Mouse (Mus musculus): Measurements from ENCODE around the gene Atg5. TPM values are rescaled to one million over a fixed set of nuclear protein-coding genes. Genes with fewer than 3 reads are reported as not detected.
"Not testable (repeated sequence)": the region's sequence is repeated elsewhere in the genome, so short reads cannot be mapped to it uniquely, and the experiment has no call there.

Gene Atg5
- polyA plus RNA-seq, 1 experiment: 11.6 TPM

- no peak overlapping the region for H3K4me3 ChIP-seq (ENCODE audit: control insufficient read depth, insufficient read depth, low read length)
- no peaks in the 10 kb centered on the region for H3K36me3 ChIP-seq (ENCODE audit: control insufficient read depth, insufficient read depth, low read length)
- WGBS: 100% methylated on average over 1 of the region's 1 CpGs
- DNase-seq: no peak
- no peaks in the 10 kb centered on the region for H3K4me1 ChIP-seq (replicated peaks; ENCODE audit: control insufficient read depth, insufficient read depth, low read length)
- no peak overlapping the region for H3K27ac ChIP-seq (ENCODE audit: control insufficient read depth, insufficient read depth, low read length)
- no peaks in the 10 kb centered on the region for H3K27me3 ChIP-seq (ENCODE audit: control insufficient read depth, insufficient read depth, low read length)
- no peak for TF ChIP-seq POLR2A (IDR thresholded peaks at IDR 0.05; ENCODE audit: control insufficient read depth, extremely low read depth, insufficient read depth, low read length, poor library complexity)
- TF ChIP-seq CTCF (IDR thresholded peaks at IDR 0.05; ENCODE audit: borderline replicate concordance, control insufficient read depth, extremely low read depth, insufficient read depth, low read length, poor library complexity): no peak
Observed at GRCm38 (mm10) chr10:44330717-44331116, 62.6 kb downstream of the Atg5 start.

GRCm38 (mm10) chr10:44331469-44331868, 63.3 kb downstream of the Atg5 start:
- H3K4me3 ChIP-seq (ENCODE audit: control insufficient read depth, insufficient read depth, low read length): no peak overlapping the region
- no peaks in the 10 kb centered on the region for H3K27me3 ChIP-seq (ENCODE audit: control insufficient read depth, insufficient read depth, low read length)
- 89% methylated on average over 2 of the region's 2 CpGs for WGBS
- TF ChIP-seq POLR2A (IDR thresholded peaks at IDR 0.05; ENCODE audit: control insufficient read depth, extremely low read depth, insufficient read depth, low read length, poor library complexity): no peak
- TF ChIP-seq CTCF (IDR thresholded peaks at IDR 0.05; ENCODE audit: borderline replicate concordance, control insufficient read depth, extremely low read depth, insufficient read depth, low read length, poor library complexity): no peak
- no peaks in the 10 kb centered on the region for H3K4me1 ChIP-seq (replicated peaks; ENCODE audit: control insufficient read depth, insufficient read depth, low read length)
- no peak overlapping the region for H3K27ac ChIP-seq (ENCODE audit: control insufficient read depth, insufficient read depth, low read length)
- no peaks in the 10 kb centered on the region for H3K36me3 ChIP-seq (ENCODE audit: control insufficient read depth, insufficient read depth, low read length)
- no peak for DNase-seq

- WGBS: 91% methylated on average over 3 of the region's 3 CpGs
- H3K4me1 ChIP-seq (replicated peaks; ENCODE audit: control insufficient read depth, insufficient read depth, low read length); H3K27ac ChIP-seq (ENCODE audit: control insufficient read depth, insufficient read depth, low read length); H3K36me3 ChIP-seq (ENCODE audit: control insufficient read depth, insufficient read depth, low read length); H3K4me3 ChIP-seq (ENCODE audit: control insufficient read depth, insufficient read depth, low read length); DNase-seq; H3K27me3 ChIP-seq (ENCODE audit: control insufficient read depth, insufficient read depth, low read length): not testable (repeated sequence)
Observed at GRCm38 (mm10) chr10:44332656-44333055, 64.5 kb downstream of the Atg5 start.

GRCm38 (mm10) chr10:44336641-44337382, 68.7 kb downstream of the Atg5 start:
- DNase-seq; H3K36me3 ChIP-seq (ENCODE audit: control insufficient read depth, insufficient read depth, low read length); H3K27me3 ChIP-seq (ENCODE audit: control insufficient read depth, insufficient read depth, low read length); H3K27ac ChIP-seq (ENCODE audit: control insufficient read depth, insufficient read depth, low read length); H3K4me1 ChIP-seq (replicated peaks; ENCODE audit: control insufficient read depth, insufficient read depth, low read length); H3K4me3 ChIP-seq (ENCODE audit: control insufficient read depth, insufficient read depth, low read length): not testable (repeated sequence)
- WGBS: 97% methylated on average over 3 of the region's 3 CpGs

GRCm38 (mm10) chr10:44338571-44338970, 70.4 kb downstream of the Atg5 start:
- no peak overlapping the region for H3K4me3 ChIP-seq (ENCODE audit: control insufficient read depth, insufficient read depth, low read length)
- no peaks in the 10 kb centered on the region for H3K27me3 ChIP-seq (ENCODE audit: control insufficient read depth, insufficient read depth, low read length)
- TF ChIP-seq POLR2A (IDR thresholded peaks at IDR 0.05; ENCODE audit: control insufficient read depth, extremely low read depth, insufficient read depth, low read length, poor library complexity) (no peak), CTCF (IDR thresholded peaks at IDR 0.05; ENCODE audit: borderline replicate concordance, control insufficient read depth, extremely low read depth, insufficient read depth, low read length, poor library complexity) (no peak)
- H3K36me3 ChIP-seq (ENCODE audit: control insufficient read depth, insufficient read depth, low read length): no peaks in the 10 kb centered on the region
- no peak overlapping the region for H3K27ac ChIP-seq (ENCODE audit: control insufficient read depth, insufficient read depth, low read length)
- 97% methylated on average over 6 of the region's 6 CpGs for WGBS
- DNase-seq: no peak
- H3K4me1 ChIP-seq (replicated peaks; ENCODE audit: control insufficient read depth, insufficient read depth, low read length): no peaks in the 10 kb centered on the region

GRCm38 (mm10) chr10:44339326-44339725, 71.2 kb downstream of the Atg5 start:
- TF ChIP-seq CTCF (IDR thresholded peaks at IDR 0.05; ENCODE audit: borderline replicate concordance, control insufficient read depth, extremely low read depth, insufficient read depth, low read length, poor library complexity) (no peak), POLR2A (IDR thresholded peaks at IDR 0.05; ENCODE audit: control insufficient read depth, extremely low read depth, insufficient read depth, low read length, poor library complexity) (no peak)
- no peaks in the 10 kb centered on the region for H3K36me3 ChIP-seq (ENCODE audit: control insufficient read depth, insufficient read depth, low read length)
- no peaks in the 10 kb centered on the region for H3K4me1 ChIP-seq (replicated peaks; ENCODE audit: control insufficient read depth, insufficient read depth, low read length)
- no peak overlapping the region for H3K4me3 ChIP-seq (ENCODE audit: control insufficient read depth, insufficient read depth, low read length)
- H3K27me3 ChIP-seq (ENCODE audit: control insufficient read depth, insufficient read depth, low read length): no peaks in the 10 kb centered on the region
- 89% methylated on average over 5 of the region's 5 CpGs for WGBS
- DNase-seq: no peak
- no peak overlapping the region for H3K27ac ChIP-seq (ENCODE audit: control insufficient read depth, insufficient read depth, low read length)

- Histone ChIP-seq H3K27ac (ENCODE audit: control insufficient read depth, insufficient read depth, low read length) (no peak overlapping the region), H3K36me3 (ENCODE audit: control insufficient read depth, insufficient read depth, low read length) (no peaks in the 10 kb centered on the region), H3K4me1 (replicated peaks; ENCODE audit: control insufficient read depth, insufficient read depth, low read length) (no peaks in the 10 kb centered on the region), H3K27me3 (ENCODE audit: control insufficient read depth, insufficient read depth, low read length) (no peaks in the 10 kb centered on the region), H3K4me3 (ENCODE audit: control insufficient read depth, insufficient read depth, low read length) (no peak overlapping the region)
- TF ChIP-seq POLR2A (IDR thresholded peaks at IDR 0.05; ENCODE audit: control insufficient read depth, extremely low read depth, insufficient read depth, low read length, poor library complexity) (no peak), CTCF (IDR thresholded peaks at IDR 0.05; ENCODE audit: borderline replicate concordance, control insufficient read depth, extremely low read depth, insufficient read depth, low read length, poor library complexity) (no peak)
- no peak for DNase-seq
- WGBS: 97% methylated on average over 4 of the region's 4 CpGs
Observed at GRCm38 (mm10) chr10:44340928-44341327, 72.8 kb downstream of the Atg5 start.

Data from thymus, adult 2 months (tissue).